Mouse (Mus musculus) heart, postnatal 10 days (tissue): ENCODE data around the gene Zfp40. TPM values are rescaled to one million over a fixed set of nuclear protein-coding genes. Genes with fewer than 3 reads are reported as not detected.

Source experiments
- DNase-seq, 2 experiments: peaks; one replicate each; pipeline ENCODE4 v3.0.0; 2021
- intact Hi-C: fragments of 180-260 bp; cut with DNase I; formaldehyde crosslinking; loops from one replicate; pipeline ENCODE4 v1.15.1; 2025
- total RNA-seq, 2 experiments: library from RNA; stranded (reverse); gene quantifications; 2 replicates each; pipeline ENCODE4 v1.2.3; 2021

Gene Zfp40
- total RNA-seq: 1 to 10 TPM; 7.9 to 9.0 TPM

DNA sequence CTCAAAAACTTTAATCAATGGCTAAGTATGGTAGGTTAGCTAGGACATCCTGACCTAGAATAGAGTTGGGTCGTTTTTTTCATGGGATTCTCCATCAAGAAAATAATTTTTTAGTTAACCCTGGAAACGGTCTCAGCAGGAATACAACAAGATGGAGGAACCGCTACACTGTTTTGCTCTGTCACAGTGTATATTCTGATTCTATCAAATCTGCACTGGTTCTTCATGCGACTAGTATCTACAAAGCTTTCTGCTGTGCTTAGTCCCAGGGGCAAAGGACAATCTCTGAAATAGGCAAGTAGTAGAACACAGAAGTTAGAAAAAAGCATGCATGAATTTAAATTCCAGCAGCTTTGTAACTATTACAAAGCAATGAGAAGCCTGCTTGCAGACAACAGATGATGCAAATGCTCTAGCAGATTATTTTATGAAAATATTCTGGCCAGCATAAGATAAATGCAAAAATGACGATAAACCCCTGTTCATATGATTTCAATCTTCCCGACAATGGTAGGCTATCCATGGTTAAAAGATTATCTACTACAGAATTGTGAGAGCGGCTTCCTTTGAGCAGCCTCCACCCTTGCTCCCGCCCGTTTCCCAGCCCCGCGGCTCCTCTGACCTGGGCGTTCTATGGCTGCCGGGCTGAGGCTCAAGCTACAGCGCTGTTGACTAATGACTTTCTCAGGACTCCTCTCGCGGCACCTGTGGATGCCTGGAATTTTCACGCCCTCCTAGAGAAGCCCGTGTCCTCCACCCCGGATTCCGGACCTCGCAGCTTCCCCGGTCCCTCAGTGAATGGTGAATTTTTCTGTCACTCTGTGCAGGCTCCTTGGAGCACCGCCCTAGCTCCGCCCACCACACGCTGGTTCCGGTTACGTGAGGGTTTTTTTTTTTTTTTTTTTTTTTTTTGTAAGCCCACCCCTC, at the start of gene Zfp40:
Gene Zfp40 (minus strand): TSS at position 800 of the 927 bp plus-strand sequence.
- DNase-seq: peak; percentile 96
- intact Hi-C loops: loop anchor here (5.0 to 10.0 kb wide), 4 partner anchors 325 to 765 kb away; partner anchors contain the start of gene Zfp945

DNA sequence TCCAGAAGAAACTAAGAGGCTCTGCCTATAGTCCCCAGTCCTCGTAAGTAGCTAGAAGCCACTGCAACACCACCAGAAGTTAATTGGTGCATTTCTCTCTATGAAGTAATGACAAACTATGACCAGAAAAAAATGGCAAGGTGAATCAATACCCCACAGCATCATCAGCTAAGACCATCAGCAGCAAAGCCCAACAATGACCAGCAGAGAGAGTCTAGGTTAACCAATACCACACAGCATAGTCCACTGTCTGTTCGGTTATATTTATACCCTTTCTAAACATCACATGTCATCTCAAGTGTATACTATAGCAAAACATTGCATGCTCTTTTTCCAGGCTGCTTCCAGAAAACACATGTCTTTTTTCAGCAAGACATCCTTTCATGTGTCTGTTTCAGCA, 25.3 kb upstream of the Zfp40 start:
- intact Hi-C loops: no loop called here
- DNase-seq: no peak

DNA sequence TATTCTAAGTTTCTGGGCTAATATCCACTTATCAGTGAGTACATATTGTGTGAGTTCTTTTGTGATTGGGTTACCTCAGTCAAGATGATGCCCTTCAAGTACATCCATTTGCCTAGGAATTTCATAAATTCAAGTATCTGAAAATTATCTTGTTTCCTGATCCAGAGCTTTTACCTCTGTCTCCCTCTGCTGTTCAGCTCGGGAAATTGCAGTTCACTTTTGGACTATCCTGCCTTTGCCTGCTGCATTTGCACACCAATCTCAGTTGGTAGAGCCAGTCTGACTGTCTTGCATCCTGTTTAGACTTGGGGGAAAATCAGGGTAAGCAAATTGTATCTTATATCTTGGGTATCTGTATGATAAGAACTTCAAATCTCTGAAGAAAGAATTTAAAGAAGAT, 6.8 kb upstream of the Zfp40 start:
- DNase-seq: peak in 1 of 2 experiments; percentile 27
- intact Hi-C loops: loop anchor here (10.0 kb wide), 1 partner anchor 465 kb away; no protein-coding TSS in a partner anchor

DNA sequence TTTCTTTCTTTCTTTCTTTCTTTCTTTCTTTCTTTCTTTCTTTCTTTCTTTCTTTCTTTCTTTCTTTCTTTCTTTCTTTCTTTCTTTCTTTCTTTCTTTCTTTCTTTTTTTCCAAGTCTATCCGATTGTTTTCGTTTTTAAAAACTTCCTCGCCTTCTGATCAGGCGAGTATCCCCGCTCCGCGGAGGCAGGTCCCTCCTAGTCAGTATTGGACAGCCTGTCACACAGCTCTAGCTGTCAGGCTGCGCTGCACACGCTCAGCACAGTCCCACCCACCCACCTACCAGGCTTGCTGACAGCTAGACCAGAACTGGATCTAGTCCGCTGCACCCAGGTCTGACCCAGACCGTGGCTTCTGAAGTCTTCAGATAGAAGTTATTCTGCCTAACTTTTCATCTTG, 389 bp upstream of the Zfp40 start:
- DNase-seq: peak; percentile 56 to 60
- intact Hi-C loops: loop anchor here (5.0 to 10.0 kb wide), 4 partner anchors 326 to 766 kb away; partner anchors contain the start of gene Zfp945

DNA sequence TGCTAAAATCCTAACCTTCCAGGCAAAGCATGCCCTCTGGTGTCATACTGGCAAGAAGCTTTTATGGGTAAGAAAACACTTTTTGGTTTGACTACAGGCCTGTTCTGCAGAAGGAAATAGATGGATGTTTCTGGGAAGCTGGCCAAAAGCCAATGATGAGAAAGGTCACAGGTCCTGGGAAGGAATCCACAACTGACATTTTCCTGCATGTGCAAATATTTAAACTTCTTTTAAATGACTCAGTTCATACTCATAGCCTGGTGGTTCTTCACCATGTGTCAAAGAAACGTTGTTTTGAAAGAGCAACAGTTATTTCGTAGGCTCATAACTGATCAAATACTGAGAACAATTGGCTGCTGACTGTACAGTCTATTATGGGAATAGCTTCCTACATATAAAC, 5.4 kb downstream of the Zfp40 start:
- peak; percentile 20 to 43 for DNase-seq

More for the DNA sequence above, 5.4 kb downstream of the Zfp40 start:
- intact Hi-C loops: loop anchor here (5.0 kb wide), 1 partner anchor 360 kb away; no protein-coding TSS in a partner anchor

Other genes starting within 250 kb of the Zfp40 start
- not detected for gene Vmn2r-ps130, start 132.1 kb downstream of the Zfp40 start, total RNA-seq
- not detected for gene Vmn2r114, start 119.3 kb upstream of the Zfp40 start, total RNA-seq
- gene Vmn2r115, start 150.5 kb upstream of the Zfp40 start, total RNA-seq: not detected
- not detected for gene Vmn2r116, start 191.4 kb upstream of the Zfp40 start, total RNA-seq